Comparison of ENCODE assay signal across 9 mouse cellular contexts in the genomic region with DNA sequence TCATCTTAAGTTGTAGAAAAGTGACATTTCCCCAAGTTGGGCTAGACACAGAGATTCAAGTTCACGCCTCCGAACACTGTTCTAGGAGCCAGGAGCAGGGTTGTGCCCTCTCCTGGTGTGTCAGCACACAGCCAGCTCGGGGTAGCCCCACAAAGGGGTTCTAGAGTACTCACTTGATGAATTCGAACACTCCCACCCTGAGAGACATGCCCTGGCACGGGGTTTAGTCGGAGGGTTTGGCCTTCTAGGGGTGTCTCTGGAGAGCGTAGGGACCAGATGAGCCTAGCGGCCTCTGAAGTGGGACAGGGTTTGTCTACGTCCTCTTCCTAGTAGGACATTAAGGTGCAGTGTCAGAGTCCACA. TPM values are rescaled to one million over a fixed set of nuclear protein-coding genes. Genes with fewer than 3 reads are reported as not detected.
DNase-seq lines count a peak whose midpoint lies in the region; ATAC-seq lines count a peak whose summit lies in the region.
"Had no signal": no experiment of that assay in that cellular context is flagged by ENCODE, and none has a peak within 500 bp of the region (broad histone marks: within the 10 kb centered on the region; RNA-seq: fewer than 3 reads in every experiment).

No protein-coding gene starts in this region.

- H3K4me1 ChIP-seq in lung, embryonic 15.5 days, result no peaks in the 10 kb centered on the region
- H3K4me1 ChIP-seq in forebrain, embryonic 11.5 days (replicated peaks; ENCODE audit: control insufficient read depth, insufficient read depth, low read length), result no peaks in the 10 kb centered on the region
- H3K4me1 ChIP-seq in intestine, embryonic 16.5 days (ENCODE audit: control insufficient read depth, insufficient read depth, low read length), result no peaks in the 10 kb centered on the region
- H3K4me1 ChIP-seq in neural tube, embryonic 15.5 days, result peaks cover 4% of the 10 kb centered on the region; the same call in 1 of the 2 replicates

- no peaks in the 10 kb centered on the region for H3K9me3 ChIP-seq in lung, embryonic 15.5 days
- H3K9me3 ChIP-seq in forebrain, embryonic 11.5 days (ENCODE audit: control insufficient read depth, low read length), result no peaks in the 10 kb centered on the region
- H3K9me3 ChIP-seq in intestine, embryonic 16.5 days (ENCODE audit: control insufficient read depth, low read length), result no peaks in the 10 kb centered on the region
- no peaks in the 10 kb centered on the region for H3K9me3 ChIP-seq in neural tube, embryonic 15.5 days (replicated peaks)
- H3K9me3 ChIP-seq: G1E had no signal

- no peak for DNase-seq in lung, postnatal 4 days
- no peak for DNase-seq in forebrain, embryonic 11.5 days (ENCODE audit: low spot score)
- no peak for DNase-seq in urinary bladder, adult 18-20 months (ENCODE audit: low spot score in 2 of 2)
- DNase-seq in cerebellum, postnatal 4 days (ENCODE audit: low spot score in 2 of 2), result no peak
- no peak for DNase-seq in kidney, postnatal 36 days

- H3K9ac ChIP-seq in lung, embryonic 15.5 days, result no peak overlapping the region
- H3K9ac ChIP-seq in forebrain, embryonic 11.5 days (ENCODE audit: low read length), result no peak overlapping the region
- H3K9ac ChIP-seq in intestine, embryonic 16.5 days (ENCODE audit: low read depth, low read length), result no peak overlapping the region
- H3K9ac ChIP-seq in neural tube, embryonic 15.5 days (replicated peaks), result no peak overlapping the region

- no peak overlapping the region for H3K4me2 ChIP-seq in lung, embryonic 15.5 days
- H3K4me2 ChIP-seq in forebrain, embryonic 11.5 days (ENCODE audit: low read depth, low read length, severe bottlenecking), result no peak overlapping the region
- no peak overlapping the region for H3K4me2 ChIP-seq in intestine, embryonic 16.5 days (ENCODE audit: low read depth, low read length)
- H3K4me2 ChIP-seq in neural tube, embryonic 15.5 days, result no peak overlapping the region

- H3K36me3 ChIP-seq in lung, embryonic 15.5 days, result peaks cover 22% of the 10 kb centered on the region
- peaks cover 2% of the 10 kb centered on the region; the same call in 1 of the 2 replicates for H3K36me3 ChIP-seq in forebrain, embryonic 11.5 days (ENCODE audit: control insufficient read depth, insufficient read depth, low read length)
- no peaks in the 10 kb centered on the region for H3K36me3 ChIP-seq in intestine, embryonic 16.5 days (ENCODE audit: control insufficient read depth, insufficient read depth, low read length)
- peaks cover 20% of the 10 kb centered on the region for H3K36me3 ChIP-seq in neural tube, embryonic 15.5 days

- H3K27me3 ChIP-seq in lung, embryonic 15.5 days, result no peaks in the 10 kb centered on the region
- H3K27me3 ChIP-seq in forebrain, embryonic 11.5 days (ENCODE audit: control insufficient read depth, insufficient read depth, low read length), result no peaks in the 10 kb centered on the region
- H3K27me3 ChIP-seq in intestine, embryonic 16.5 days (replicated peaks; ENCODE audit: control insufficient read depth, insufficient read depth, low read length), result no peaks in the 10 kb centered on the region
- H3K27me3 ChIP-seq in neural tube, embryonic 15.5 days (replicated peaks), result no peaks in the 10 kb centered on the region

- 0 out of 2 replicates have a peak, but pooled peaks have one; percentile 11 for ATAC-seq in lung, embryonic 15.5 days (ENCODE audit: borderline replicate concordance, extremely low read depth, low FRiP score, low TSS enrichment)
- peak; percentile 30; the same call in 1 of the 2 replicates for ATAC-seq in forebrain, embryonic 11.5 days (replicated peaks; ENCODE audit: low FRiP score)
- peak; percentile 56 for ATAC-seq in intestine, embryonic 16.5 days
- peak; percentile 46 for ATAC-seq in neural tube, embryonic 15.5 days (ENCODE audit: low FRiP score)

- no peak overlapping the region for H3K4me3 ChIP-seq in lung, embryonic 15.5 days
- no peak overlapping the region for H3K4me3 ChIP-seq in forebrain, embryonic 11.5 days (ENCODE audit: low read depth, low read length)
- no peak overlapping the region for H3K4me3 ChIP-seq in intestine, embryonic 16.5 days (ENCODE audit: low read length)
- H3K4me3 ChIP-seq in neural tube, embryonic 15.5 days (replicated peaks), result no peak overlapping the region

- no peak overlapping the region for H3K27ac ChIP-seq in lung, embryonic 15.5 days
- H3K27ac ChIP-seq in forebrain, embryonic 11.5 days (ENCODE audit: low read depth, low read length), result no peak overlapping the region
- no peak overlapping the region for H3K27ac ChIP-seq in intestine, embryonic 16.5 days (ENCODE audit: low read length)
- peak overlapping the region; percentile 66 for H3K27ac ChIP-seq in neural tube, embryonic 15.5 days (replicated peaks)

- 76% methylated on average over 9 of the region's 9 CpGs for WGBS in lung, embryonic 15.5 days
- 81% methylated on average over 9 of the region's 9 CpGs for WGBS in forebrain, embryonic 11.5 days
- 81% methylated on average over 9 of the region's 9 CpGs for WGBS in intestine, embryonic 16.5 days
- WGBS in neural tube, embryonic 15.5 days, result 70% methylated on average over 9 of the region's 9 CpGs

RNA-seq across cellular contexts. Expression of a gene that starts 10.3 kb away (rescaled TPM):
- polyA plus RNA-seq in lung, embryonic 15.5 days (2015; fragmentation: Nextera tagmentation; extraction: Ambion mirVana), result 118 and 127 TPM in 2 replicates
- 140 and 141 TPM in 2 replicates for polyA plus RNA-seq in forebrain, embryonic 11.5 days (2014; fragmentation: Nextera tagmentation; extraction: Ambion mirVana)
- 121 and 132 TPM in 2 replicates for polyA plus RNA-seq in intestine, embryonic 16.5 days (2015; fragmentation: Nextera tagmentation; extraction: Ambion mirVana)
- 112 and 114 TPM in 2 replicates for polyA plus RNA-seq in neural tube, embryonic 15.5 days (2015; fragmentation: Nextera tagmentation; extraction: Ambion mirVana)

RNA-seq across cellular contexts. Expression of a gene that starts 11.2 kb away (rescaled TPM):
- not detected in 2 replicates for polyA plus RNA-seq in lung, embryonic 15.5 days (2015; fragmentation: Nextera tagmentation; extraction: Ambion mirVana)
- polyA plus RNA-seq in forebrain, embryonic 11.5 days (2014; fragmentation: Nextera tagmentation; extraction: Ambion mirVana), result not detected in 2 replicates
- polyA plus RNA-seq in intestine, embryonic 16.5 days (2015; fragmentation: Nextera tagmentation; extraction: Ambion mirVana), result 0.11 TPM in 1 of 2 replicates, not detected in the other
- not detected in 2 replicates for polyA plus RNA-seq in neural tube, embryonic 15.5 days (2015; fragmentation: Nextera tagmentation; extraction: Ambion mirVana)
